Mouse (Mus musculus): ENCODE measurements at regions not wholly inside any gene's neighbourhood (a gene's known extent, or its start where the extent isn't known, plus 50 kb on each side); places are given as distances from the start of the nearest gene placed in this dataset.

- TF ChIP-seq POLR2A (IDR thresholded peaks at IDR 0.05; ENCODE audit: control insufficient read depth, extremely low read depth, insufficient read depth, low read length, poor library complexity) (no peak), CTCF (IDR thresholded peaks at IDR 0.05; ENCODE audit: borderline replicate concordance, control insufficient read depth, extremely low read depth, insufficient read depth, low read length, poor library complexity) (no peak)
These were observed 586.1 kb downstream of the Hdgfl1 start for GRCm38 (mm10) chr13:26183879-26184278.
